Mouse (Mus musculus) stomach, embryonic 15.5 days (tissue): ENCODE data around the gene Ccng2. TPM values are rescaled to one million over a fixed set of nuclear protein-coding genes. Genes with fewer than 3 reads are reported as not detected.

ENCODE experiments used
- ATAC-seq: fragments of 200-750 bp; cut with Nextera tagmentation; 2 replicates; pipeline ENCODE4 v1.8.0; 2017; ENCODE audit warnings: low read depth, moderate number of reproducible peaks, moderate TSS enrichment; ENCODE audit not compliant: insufficient read depth, low FRiP score
- H3K27ac ChIP-seq: fragments of 300-500 bp; sonication (generic); 2 replicates; pipeline ENCODE4 v1.5.1; 2015; ENCODE audit warnings: mild to moderate bottlenecking, inconsistent platforms
- H3K27me3 ChIP-seq: fragments of 300-500 bp; sonication (generic); replicated peaks from 2 replicates; pipeline ENCODE4 v1.6.1; 2015; ENCODE audit warnings: inconsistent platforms
- H3K36me3 ChIP-seq: fragments of 300-500 bp; sonication (generic); 2 replicates; pipeline ENCODE4 v1.6.1; 2015; ENCODE audit warnings: inconsistent platforms
- H3K4me1 ChIP-seq: fragments of 300-500 bp; sonication (generic); 2 replicates; pipeline ENCODE4 v1.6.1; 2015; ENCODE audit warnings: inconsistent platforms
- H3K4me2 ChIP-seq: fragments of 300-500 bp; sonication (generic); 2 replicates; pipeline ENCODE4 v1.6.1; 2015; ENCODE audit warnings: mild to moderate bottlenecking, inconsistent platforms
- H3K4me3 ChIP-seq: fragments of 300-500 bp; sonication (generic); replicated peaks from 2 replicates; pipeline ENCODE4 v1.5.1; 2015; ENCODE audit warnings: inconsistent platforms
- H3K9ac ChIP-seq: fragments of 300-500 bp; sonication (generic); 2 replicates; pipeline ENCODE4 v1.6.1; 2015; ENCODE audit warnings: inconsistent platforms
- H3K9me3 ChIP-seq: fragments of 300-500 bp; sonication (generic); 2 replicates; pipeline ENCODE4 v1.6.1; 2016; ENCODE audit warnings: inconsistent platforms
- WGBS: fragments of 180-500 bp; shearing (Covaris S2); methylation state at CpG from one replicate; pipeline ENCODE4 v1.1.7; 2015; 5-methylcytosine and 5-hydroxymethylcytosine counted together
- polyA plus RNA-seq: library from polyadenylated mRNA; unstranded; fragments of >200 nt; fragmentation: Nextera tagmentation; extraction: Ambion mirVana; gene quantifications from 2 replicates; pipeline ENCODE4 v1.2.1, GENCODE M21; 2015

The Ccng2 gene
- polyA plus RNA-seq, 1 experiment from 2014 or later, result 38.8 TPM

DNA sequence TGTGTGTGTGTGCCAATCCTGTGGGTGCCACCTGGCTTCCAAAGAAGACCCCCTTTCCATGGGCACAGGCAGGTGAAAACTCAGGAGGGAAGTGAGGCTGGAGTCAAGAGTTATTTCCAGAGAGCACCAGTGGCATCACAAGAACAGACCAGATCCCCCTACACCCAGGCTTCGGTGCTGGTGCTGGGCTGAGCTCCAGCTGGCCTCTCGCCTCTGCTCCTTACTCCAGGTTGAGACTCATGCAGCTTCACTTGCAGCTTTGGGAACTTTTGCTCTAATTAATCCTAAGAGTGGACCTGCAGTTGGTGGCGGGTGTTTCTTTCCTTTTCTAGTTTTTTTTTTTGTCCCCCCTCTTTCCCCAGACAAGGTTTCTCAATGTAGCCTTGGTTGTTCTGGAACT, 30.3 kb downstream of the Ccng2 start:
- Histone ChIP-seq H3K4me2 (no peak overlapping the region), H3K4me3 (no peak overlapping the region), H3K27me3 (no peaks in the 10 kb centered on the region), H3K4me1 (no peaks in the 10 kb centered on the region), H3K36me3 (no peaks in the 10 kb centered on the region), H3K9me3 (no peaks in the 10 kb centered on the region), H3K27ac (no peak overlapping the region), H3K9ac (no peak overlapping the region)
- 88% methylated on average over 3 of the region's 3 CpGs for WGBS
- no peak for ATAC-seq

DNA sequence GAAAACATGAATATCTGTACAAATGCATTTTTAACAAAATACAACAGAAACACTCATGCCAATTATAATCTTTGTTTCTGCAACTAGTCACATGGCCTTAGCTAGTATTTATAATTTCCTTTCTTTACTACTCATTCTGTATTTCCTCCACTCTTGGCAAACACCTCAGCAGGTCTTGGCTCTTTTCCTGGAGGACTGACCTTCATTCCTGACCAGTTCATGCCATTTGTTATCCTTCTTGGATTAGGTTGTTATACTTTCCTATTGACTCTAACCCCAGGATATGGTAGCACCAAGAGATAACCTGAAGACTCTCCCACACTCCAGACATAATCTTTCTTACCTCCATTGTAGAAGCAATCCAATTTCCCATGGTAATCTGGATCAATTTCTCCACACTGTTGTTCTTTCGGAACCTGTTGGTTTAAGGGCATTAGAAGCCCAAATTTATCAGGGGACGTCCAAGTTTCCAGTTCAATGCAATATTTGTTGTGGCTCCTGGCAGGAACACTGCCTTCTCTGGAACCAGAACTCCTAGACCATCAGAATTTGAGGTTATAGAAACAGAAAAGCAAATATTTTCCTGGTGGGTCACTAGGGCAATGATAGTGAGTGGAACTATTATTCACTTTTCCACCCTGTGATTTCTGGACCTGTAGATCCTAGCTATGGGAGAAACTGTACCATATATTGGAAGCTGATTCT, 38.2 kb downstream of the Ccng2 start:
- Histone ChIP-seq H3K4me2 (no peak overlapping the region), H3K27ac (no peak overlapping the region), H3K36me3 (no peaks in the 10 kb centered on the region), H3K27me3 (no peaks in the 10 kb centered on the region), H3K9me3 (no peaks in the 10 kb centered on the region), H3K4me3 (no peak overlapping the region), H3K4me1 (no peaks in the 10 kb centered on the region), H3K9ac (no peak overlapping the region)
- WGBS, result 74% methylated on average over 2 of the region's 2 CpGs
- no peak for ATAC-seq

DNA sequence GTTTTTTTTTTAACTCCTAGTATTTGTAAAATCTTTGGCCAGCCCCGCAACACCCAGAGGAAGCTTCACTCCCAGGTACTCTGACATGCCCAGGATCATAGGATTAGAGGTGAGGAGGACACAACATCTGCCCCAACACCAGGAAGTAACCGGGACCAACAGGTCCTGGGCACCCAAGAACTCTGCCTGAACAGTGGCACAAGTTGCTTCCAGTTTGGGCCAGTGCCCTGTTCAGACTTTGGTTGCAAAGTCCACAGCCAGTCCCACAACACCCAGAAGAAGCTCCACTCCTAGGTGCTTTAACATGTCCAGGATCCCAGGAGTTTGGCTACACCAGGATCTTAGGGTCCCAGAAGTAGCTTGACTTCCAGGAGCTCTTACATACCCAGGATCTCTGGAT, 41.9 kb downstream of the Ccng2 start:
- no peaks in the 10 kb centered on the region for H3K36me3 ChIP-seq
- no peak overlapping the region for H3K4me3 ChIP-seq
- WGBS, result 87% methylated on average over 2 of the region's 2 CpGs
- H3K9ac ChIP-seq, result no peak overlapping the region
- no peaks in the 10 kb centered on the region for H3K27me3 ChIP-seq
- H3K27ac ChIP-seq, result no peak overlapping the region
- H3K4me1 ChIP-seq, result no peaks in the 10 kb centered on the region
- no peak overlapping the region for H3K4me2 ChIP-seq
- H3K9me3 ChIP-seq, result no peaks in the 10 kb centered on the region
- no peak for ATAC-seq

DNA sequence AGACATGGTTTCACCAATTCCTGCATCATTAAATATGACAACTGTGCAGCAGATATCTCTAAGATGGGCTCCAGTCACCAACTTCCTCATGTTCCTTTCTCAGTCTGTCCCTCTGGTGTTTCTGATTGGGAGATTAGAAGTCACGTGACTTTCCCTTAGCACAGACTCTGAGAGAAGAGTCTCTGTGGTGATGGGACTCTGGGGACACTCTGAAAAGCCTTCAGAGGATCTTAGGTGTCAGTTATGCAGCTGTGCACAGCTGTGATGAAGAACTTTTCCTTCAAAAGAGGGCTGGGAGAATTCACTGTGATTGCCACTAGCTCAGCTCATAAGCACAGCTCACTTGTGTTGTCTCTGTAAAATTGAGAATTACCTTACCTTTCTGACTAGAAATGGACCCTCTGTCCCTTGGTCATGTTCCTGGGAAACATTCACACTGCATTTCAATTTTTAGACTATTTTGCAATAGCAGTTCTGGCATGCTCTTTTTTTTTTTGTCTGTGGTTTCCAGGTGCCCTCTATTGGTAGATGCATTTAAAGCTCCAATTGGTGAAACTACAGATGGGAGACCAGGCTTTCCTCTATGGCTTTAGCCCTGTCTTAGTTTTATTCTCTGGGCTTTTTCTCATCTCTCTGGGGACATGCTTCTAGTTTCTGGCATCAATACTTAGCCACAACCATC, 56.4 kb downstream of the Ccng2 start:
- Histone ChIP-seq H3K9me3 (no peaks in the 10 kb centered on the region), H3K27ac (no peak overlapping the region), H3K4me2 (no peak overlapping the region), H3K36me3 (no peaks in the 10 kb centered on the region), H3K9ac (no peak overlapping the region), H3K4me1 (no peaks in the 10 kb centered on the region), H3K4me3 (no peak overlapping the region), H3K27me3 (no peaks in the 10 kb centered on the region)
- 43% methylated on average over 1 of the region's 1 CpGs for WGBS
- no peak for ATAC-seq

Other genes with a start within 250 kb of the Ccng2 start
- 1.8 and 3.0 TPM in 2 replicates for gene Sowahb, start 222.2 kb upstream of the Ccng2 start, polyA plus RNA-seq
- 141 and 160 TPM in 2 replicates for gene Sept11, start 173.8 kb upstream of the Ccng2 start, polyA plus RNA-seq
- gene Ccni, start 60.8 kb upstream of the Ccng2 start, polyA plus RNA-seq, result 84.3 and 93.5 TPM in 2 replicates
- 1.5 and 1.7 TPM in 2 replicates for gene 2010109A12Rik, start 60.7 kb upstream of the Ccng2 start, polyA plus RNA-seq